Mouse (Mus musculus) stomach, postnatal 0 days (tissue): ENCODE results near the gene Mydgf. TPM values are rescaled to one million over a fixed set of nuclear protein-coding genes. Genes with fewer than 3 reads are reported as not detected.

ENCODE experiments used
- ATAC-seq: fragments of 200-750 bp; cut with Nextera tagmentation; 2 replicates; pipeline ENCODE4 v1.8.0; 2017; ENCODE audit not compliant: low FRiP score, low TSS enrichment
- DNase-seq: peaks from one replicate; pipeline ENCODE4 v3.0.0-alpha.2; 2016; ENCODE audit warnings: low spot score
- H3K27ac ChIP-seq: fragments of 300-500 bp; sonication (generic); replicated peaks from 2 replicates; pipeline ENCODE4 v1.5.1; 2014; ENCODE audit warnings: mild to moderate bottlenecking, control low read depth
- H3K27me3 ChIP-seq: fragments of 300-500 bp; sonication (generic); 2 replicates; pipeline ENCODE4 v1.6.1; 2014; ENCODE audit warnings: low read length; ENCODE audit not compliant: control insufficient read depth, insufficient read depth
- H3K36me3 ChIP-seq: fragments of 300-500 bp; sonication (generic); 2 replicates; pipeline ENCODE4 v1.6.1; 2014; ENCODE audit warnings: low read length, mixed read lengths; ENCODE audit not compliant: control insufficient read depth, insufficient read depth
- H3K4me1 ChIP-seq: fragments of 300-500 bp; sonication (generic); replicated peaks from 2 replicates; pipeline ENCODE4 v1.6.1; 2014; ENCODE audit warnings: antibody characterized with exemption; ENCODE audit not compliant: control insufficient read depth, insufficient read depth
- H3K4me2 ChIP-seq: fragments of 300-500 bp; sonication (generic); replicated peaks from 2 replicates; pipeline ENCODE4 v1.6.1; 2014; ENCODE audit warnings: low read depth, mild to moderate bottlenecking, control low read depth, moderate library complexity
- H3K4me3 ChIP-seq: fragments of 300-500 bp; sonication (generic); 2 replicates; pipeline ENCODE4 v1.5.1; 2014; ENCODE audit warnings: low read depth, low read length, control low read depth
- H3K9ac ChIP-seq: fragments of 300-500 bp; sonication (generic); 2 replicates; pipeline ENCODE4 v1.6.1; 2014; ENCODE audit warnings: mild to moderate bottlenecking, low read length, control low read depth, mixed read lengths
- H3K9me3 ChIP-seq: fragments of 300-500 bp; sonication (generic); 2 replicates; pipeline ENCODE4 v1.6.1; 2016; ENCODE audit warnings: low read length; ENCODE audit not compliant: control insufficient read depth
- CTCF ChIP-seq: IDR thresholded peaks from 2 replicates; pipeline ENCODE4 v1.5.1; 2016; ENCODE audit warnings: antibody characterized with exemption, low read depth, mild to moderate bottlenecking, moderate library complexity
- EP300 ChIP-seq: optimal IDR thresholded peaks from 2 replicates; pipeline ENCODE3; 2016; ENCODE audit warnings: antibody characterized with exemption
- WGBS: fragments of 180-500 bp; shearing (Covaris S2); extraction: QIAGEN DNeasy Blood & Tissue Kit; methylation state at CpG from one replicate; pipeline ENCODE4 v1.1.7; 2014; 5-methylcytosine and 5-hydroxymethylcytosine counted together
- polyA plus RNA-seq: library from polyadenylated mRNA; unstranded; fragments of >200 nt; fragmentation: Nextera tagmentation; extraction: Ambion mirVana; gene quantifications from 2 replicates; pipeline ENCODE4 v1.2.1, GENCODE M21; 2015

Mydgf gene
- polyA plus RNA-seq, 1 experiment from 2014 or later, result 83.0 TPM

GRCm38 (mm10) chr17:56139858-56140595, 43.7 kb downstream of the Mydgf start, which contains the start of gene Sema6b:
TSS of gene Sema6b (minus strand) at chr17:56140343.
- no peak within 1 kb of the TSS for H3K27ac ChIP-seq
- peak within 1 kb of the TSS; percentile 95 for H3K4me2 ChIP-seq
- peak; percentile 62 for DNase-seq
- H3K4me3 ChIP-seq, result peak within 1 kb of the TSS; percentile 55
- 0 out of 2 replicates have a peak, but pooled peaks cover 6% of the 10 kb centered on the region for H3K4me1 ChIP-seq
- H3K9ac ChIP-seq, result peak within 1 kb of the TSS; percentile 41; the same call in 1 of the 2 replicates
- peak; percentile 18 for ATAC-seq
- TF ChIP-seq CTCF (peak; percentile 30; the same call in 1 of the 2 replicates), EP300 (no peak)
- H3K9me3 ChIP-seq, result no peaks in the 10 kb centered on the region
- H3K36me3 ChIP-seq, result no peaks in the 10 kb centered on the region
- 1% methylated on average over 76 of the region's 79 CpGs for WGBS
- peaks cover 2% of the 10 kb centered on the region; the same call in 1 of the 2 replicates for H3K27me3 ChIP-seq

- Histone ChIP-seq H3K4me3 (peak overlapping the region; percentile 55), H3K4me1 (peaks cover 6% of the 10 kb centered on the region; the same call in 1 of the 2 replicates), H3K27me3 (peaks cover 2% of the 10 kb centered on the region; the same call in 1 of the 2 replicates), H3K36me3 (no peaks in the 10 kb centered on the region), H3K4me2 (peak overlapping the region; percentile 95), H3K9me3 (no peaks in the 10 kb centered on the region), H3K9ac (0 out of 2 replicates have a peak overlapping the region, but pooled peaks have one; percentile 41), H3K27ac (no peak overlapping the region)
- no peak for ATAC-seq
- 17% methylated on average over 15 of the region's 21 CpGs for WGBS
- TF ChIP-seq CTCF (no peak), EP300 (no peak)
- no peak for DNase-seq
These were observed 44.4 kb downstream of the Mydgf start for GRCm38 (mm10) chr17:56139355-56139754.

GRCm38 (mm10) chr17:56137839-56138613, 45.7 kb downstream of the Mydgf start:
- TF ChIP-seq CTCF, result no peak
- no peak for TF ChIP-seq EP300
- no peak overlapping the region for H3K27ac ChIP-seq
- no peaks in the 10 kb centered on the region for H3K36me3 ChIP-seq
- H3K9ac ChIP-seq, result no peak overlapping the region
- H3K9me3 ChIP-seq, result no peaks in the 10 kb centered on the region
- H3K27me3 ChIP-seq, result peaks cover 2% of the 10 kb centered on the region; the same call in 1 of the 2 replicates
- H3K4me2 ChIP-seq, result no peak overlapping the region
- DNase-seq (no peak), ATAC-seq (no peak)
- no peak overlapping the region for H3K4me3 ChIP-seq
- 26% methylated on average over 25 of the region's 25 CpGs for WGBS
- peaks cover 9% of the 10 kb centered on the region for H3K4me1 ChIP-seq

GRCm38 (mm10) chr17:56136558-56136957, 47.2 kb downstream of the Mydgf start:
- peaks cover 6% of the 10 kb centered on the region for H3K4me1 ChIP-seq
- no peak overlapping the region for H3K4me2 ChIP-seq
- H3K4me3 ChIP-seq, result no peak overlapping the region
- peaks cover 2% of the 10 kb centered on the region; the same call in 1 of the 2 replicates for H3K27me3 ChIP-seq
- DNase-seq, result no peak
- WGBS, result 84% methylated on average over 7 of the region's 7 CpGs
- TF ChIP-seq EP300, result no peak
- no peak for TF ChIP-seq CTCF
- no peak overlapping the region for H3K9ac ChIP-seq
- H3K27ac ChIP-seq, result no peak overlapping the region
- H3K9me3 ChIP-seq, result no peaks in the 10 kb centered on the region
- no peak for ATAC-seq
- no peaks in the 10 kb centered on the region for H3K36me3 ChIP-seq

GRCm38 (mm10) chr17:56134463-56134971, 49.2 kb downstream of the Mydgf start:
- Histone ChIP-seq H3K27me3 (no peaks in the 10 kb centered on the region), H3K27ac (peak overlapping the region; percentile 65), H3K36me3 (no peaks in the 10 kb centered on the region), H3K4me1 (peaks cover 5% of the 10 kb centered on the region), H3K4me3 (peak overlapping the region; percentile 28), H3K9me3 (no peaks in the 10 kb centered on the region), H3K4me2 (peak overlapping the region; percentile 55), H3K9ac (no peak overlapping the region)
- ATAC-seq, result peak; percentile 53
- peak; percentile 81 for DNase-seq
- 1% methylated on average over 26 of the region's 27 CpGs for WGBS
- TF ChIP-seq CTCF, result peak; percentile 86
- TF ChIP-seq EP300, result no peak
